Mouse (Mus musculus): ENCODE data around the gene E330009J07Rik. TPM values are rescaled to one million over a fixed set of nuclear protein-coding genes. Genes with fewer than 3 reads are reported as not detected.

E330009J07Rik gene
- polyA plus RNA-seq, 1 experiment from 2014 or later = 14.7 TPM

- no peaks in the 10 kb centered on the region for H3K36me3 ChIP-seq (ENCODE audit: control insufficient read depth, insufficient read depth, low read length)
- H3K27ac ChIP-seq (replicated peaks; ENCODE audit: low read depth, low read length) = no peak overlapping the region
- no peak for DNase-seq
- ATAC-seq (ENCODE audit: low FRiP score, low TSS enrichment) = no peak
- H3K9me3 ChIP-seq (ENCODE audit: control insufficient read depth, low read length) = no peaks in the 10 kb centered on the region
- H3K4me2 ChIP-seq (ENCODE audit: low read length) = no peak overlapping the region
- H3K4me3 ChIP-seq (replicated peaks; ENCODE audit: low read depth, low read length) = no peak overlapping the region
- H3K27me3 ChIP-seq (ENCODE audit: control insufficient read depth, insufficient read depth, low read length) = no peaks in the 10 kb centered on the region
- H3K4me1 ChIP-seq (ENCODE audit: control insufficient read depth, insufficient read depth, low read length) = no peaks in the 10 kb centered on the region
- H3K9ac ChIP-seq (replicated peaks; ENCODE audit: low read length) = no peak overlapping the region
These were observed 12.7 kb upstream of the E330009J07Rik start for GRCm38 (mm10) chr6:40448626-40449025.

GRCm38 (mm10) chr6:40443281-40443928 is 7.5 kb upstream of the E330009J07Rik start:
- Histone ChIP-seq H3K4me3 (replicated peaks; ENCODE audit: low read depth, low read length) (no peak overlapping the region), H3K27me3 (ENCODE audit: control insufficient read depth, insufficient read depth, low read length) (no peaks in the 10 kb centered on the region; the same call in 1 of the 2 replicates), H3K9ac (replicated peaks; ENCODE audit: low read length) (no peak overlapping the region), H3K4me2 (ENCODE audit: low read length) (no peak overlapping the region), H3K27ac (replicated peaks; ENCODE audit: low read depth, low read length) (no peak overlapping the region), H3K4me1 (ENCODE audit: control insufficient read depth, insufficient read depth, low read length) (no peaks in the 10 kb centered on the region), H3K9me3 (ENCODE audit: control insufficient read depth, low read length) (no peaks in the 10 kb centered on the region), H3K36me3 (ENCODE audit: control insufficient read depth, insufficient read depth, low read length) (no peaks in the 10 kb centered on the region)
- peak; percentile 34; the same call in 1 of the 2 replicates for ATAC-seq (ENCODE audit: low FRiP score, low TSS enrichment)
- WGBS = 55% methylated on average over 10 of the region's 10 CpGs
- no peak for DNase-seq

- no peaks in the 10 kb centered on the region; the same call in 1 of the 2 replicates for H3K27me3 ChIP-seq (ENCODE audit: control insufficient read depth, insufficient read depth, low read length)
- no peak overlapping the region for H3K9ac ChIP-seq (replicated peaks; ENCODE audit: low read length)
- WGBS = 37% methylated on average over 3 of the region's 3 CpGs
- no peak overlapping the region for H3K4me2 ChIP-seq (ENCODE audit: low read length)
- DNase-seq (peak; percentile 21), ATAC-seq (ENCODE audit: low FRiP score, low TSS enrichment) (no peak)
- no peaks in the 10 kb centered on the region for H3K9me3 ChIP-seq (ENCODE audit: control insufficient read depth, low read length)
- H3K27ac ChIP-seq (replicated peaks; ENCODE audit: low read depth, low read length) = no peak overlapping the region
- H3K36me3 ChIP-seq (ENCODE audit: control insufficient read depth, insufficient read depth, low read length) = no peaks in the 10 kb centered on the region
- H3K4me3 ChIP-seq (replicated peaks; ENCODE audit: low read depth, low read length) = no peak overlapping the region
- H3K4me1 ChIP-seq (ENCODE audit: control insufficient read depth, insufficient read depth, low read length) = no peaks in the 10 kb centered on the region
These were observed 5.8 kb upstream of the E330009J07Rik start for GRCm38 (mm10) chr6:40441755-40442154.

GRCm38 (mm10) chr6:40441276-40441675 is 5.3 kb upstream of the E330009J07Rik start:
- DNase-seq = no peak
- Histone ChIP-seq H3K4me3 (replicated peaks; ENCODE audit: low read depth, low read length) (no peak overlapping the region), H3K27ac (replicated peaks; ENCODE audit: low read depth, low read length) (no peak overlapping the region), H3K4me1 (ENCODE audit: control insufficient read depth, insufficient read depth, low read length) (no peaks in the 10 kb centered on the region), H3K27me3 (ENCODE audit: control insufficient read depth, insufficient read depth, low read length) (no peaks in the 10 kb centered on the region; the same call in 1 of the 2 replicates), H3K4me2 (ENCODE audit: low read length) (no peak overlapping the region), H3K9ac (replicated peaks; ENCODE audit: low read length) (no peak overlapping the region), H3K9me3 (ENCODE audit: control insufficient read depth, low read length) (no peaks in the 10 kb centered on the region), H3K36me3 (ENCODE audit: control insufficient read depth, insufficient read depth, low read length) (no peaks in the 10 kb centered on the region)
- ATAC-seq (ENCODE audit: low FRiP score, low TSS enrichment) = no peak
- WGBS = 70% methylated on average over 3 of the region's 3 CpGs

- no peak overlapping the region for H3K9ac ChIP-seq (replicated peaks; ENCODE audit: low read length)
- H3K36me3 ChIP-seq (ENCODE audit: control insufficient read depth, insufficient read depth, low read length) = no peaks in the 10 kb centered on the region
- no peaks in the 10 kb centered on the region; the same call in 1 of the 2 replicates for H3K27me3 ChIP-seq (ENCODE audit: control insufficient read depth, insufficient read depth, low read length)
- no peak overlapping the region for H3K27ac ChIP-seq (replicated peaks; ENCODE audit: low read depth, low read length)
- no peak for DNase-seq
- 53% methylated on average over 12 of the region's 12 CpGs for WGBS
- H3K4me1 ChIP-seq (ENCODE audit: control insufficient read depth, insufficient read depth, low read length) = peaks cover under 1% of the 10 kb centered on the region; the same call in 1 of the 2 replicates
- no peak overlapping the region for H3K4me2 ChIP-seq (ENCODE audit: low read length)
- no peak overlapping the region for H3K4me3 ChIP-seq (replicated peaks; ENCODE audit: low read depth, low read length)
- ATAC-seq (ENCODE audit: low FRiP score, low TSS enrichment) = no peak
- H3K9me3 ChIP-seq (ENCODE audit: control insufficient read depth, low read length) = no peaks in the 10 kb centered on the region
These were observed 3.8 kb upstream of the E330009J07Rik start for GRCm38 (mm10) chr6:40439731-40440130.

- 80% methylated on average over 5 of the region's 5 CpGs for WGBS
- Histone ChIP-seq H3K4me3 (replicated peaks; ENCODE audit: low read depth, low read length) (no peak within 1 kb of the TSS), H3K27me3 (ENCODE audit: control insufficient read depth, insufficient read depth, low read length) (no peaks in the 10 kb centered on the region; the same call in 1 of the 2 replicates), H3K4me1 (ENCODE audit: control insufficient read depth, insufficient read depth, low read length) (peaks cover 9% of the 10 kb centered on the region), H3K9me3 (ENCODE audit: control insufficient read depth, low read length) (no peaks in the 10 kb centered on the region), H3K27ac (replicated peaks; ENCODE audit: low read depth, low read length) (no peak within 1 kb of the TSS), H3K9ac (replicated peaks; ENCODE audit: low read length) (no peak within 1 kb of the TSS), H3K36me3 (ENCODE audit: control insufficient read depth, insufficient read depth, low read length) (no peaks in the 10 kb centered on the region), H3K4me2 (ENCODE audit: low read length) (no peak within 1 kb of the TSS)
- ATAC-seq (ENCODE audit: low FRiP score, low TSS enrichment) (no peak), DNase-seq (no peak)
These were observed 3.0 kb upstream of the E330009J07Rik start, which contains the start of gene Wee2 for GRCm38 (mm10) chr6:40438936-40439335. TSS of gene Wee2 (plus strand) at chr6:40439088.

- under 1% methylated on average over 65 of the region's 72 CpGs for WGBS
- H3K4me2 ChIP-seq (ENCODE audit: low read length) = peak overlapping the region; percentile 73
- no peaks in the 10 kb centered on the region for H3K36me3 ChIP-seq (ENCODE audit: control insufficient read depth, insufficient read depth, low read length)
- ATAC-seq (ENCODE audit: low FRiP score, low TSS enrichment) = peak; percentile 71
- H3K9ac ChIP-seq (replicated peaks; ENCODE audit: low read length) = peak overlapping the region; percentile 82
- no peaks in the 10 kb centered on the region for H3K9me3 ChIP-seq (ENCODE audit: control insufficient read depth, low read length)
- peak overlapping the region; percentile 89 for H3K27ac ChIP-seq (replicated peaks; ENCODE audit: low read depth, low read length)
- DNase-seq = peak; percentile 81
- H3K27me3 ChIP-seq (ENCODE audit: control insufficient read depth, insufficient read depth, low read length) = no peaks in the 10 kb centered on the region; the same call in 1 of the 2 replicates
- peak overlapping the region; percentile 82 for H3K4me3 ChIP-seq (replicated peaks; ENCODE audit: low read depth, low read length)
- H3K4me1 ChIP-seq (ENCODE audit: control insufficient read depth, insufficient read depth, low read length) = peaks cover 9% of the 10 kb centered on the region
These were observed 536 bp downstream of the E330009J07Rik start for GRCm38 (mm10) chr6:40435151-40436046.

- no peak for DNase-seq
- no peak for ATAC-seq (ENCODE audit: low FRiP score, low TSS enrichment)
- 3% methylated on average over 7 of the region's 7 CpGs for WGBS
These were observed 1.2 kb downstream of the E330009J07Rik start for GRCm38 (mm10) chr6:40434697-40435096.

More at GRCm38 (mm10) chr6:40434697-40435096, 1.2 kb downstream of the E330009J07Rik start:
- Histone ChIP-seq H3K36me3 (ENCODE audit: control insufficient read depth, insufficient read depth, low read length) (no peaks in the 10 kb centered on the region), H3K4me2 (ENCODE audit: low read length) (peak overlapping the region; percentile 73), H3K27me3 (ENCODE audit: control insufficient read depth, insufficient read depth, low read length) (no peaks in the 10 kb centered on the region; the same call in 1 of the 2 replicates), H3K4me3 (replicated peaks; ENCODE audit: low read depth, low read length) (peak overlapping the region; percentile 82), H3K4me1 (ENCODE audit: control insufficient read depth, insufficient read depth, low read length) (peaks cover 9% of the 10 kb centered on the region), H3K27ac (replicated peaks; ENCODE audit: low read depth, low read length) (peak overlapping the region; percentile 89), H3K9ac (replicated peaks; ENCODE audit: low read length) (peak overlapping the region; percentile 82), H3K9me3 (ENCODE audit: control insufficient read depth, low read length) (no peaks in the 10 kb centered on the region)

All from midbrain, embryonic 14.5 days (tissue).